Mouse (Mus musculus) left cerebral cortex, adult 8-10 months (tissue): ENCODE measurements around the gene Phgr1. TPM values are rescaled to one million over a fixed set of nuclear protein-coding genes. Genes with fewer than 3 reads are reported as not detected.
A peak's percentile ranks its signal among the peaks of the same experiment; 100 is the strongest.

ENCODE experiments used
- DNase-seq, 2 experiments: peaks; one replicate each; pipeline ENCODE4 v3.0.0; 2022; ENCODE audit warnings: low spot score in 2 of 2
- total RNA-seq, 4 experiments: library from RNA; stranded (reverse); gene quantifications; 2 replicates each; pipeline ENCODE4 v1.2.4; 2022

The Phgr1 gene
- total RNA-seq: not detected

DNA sequence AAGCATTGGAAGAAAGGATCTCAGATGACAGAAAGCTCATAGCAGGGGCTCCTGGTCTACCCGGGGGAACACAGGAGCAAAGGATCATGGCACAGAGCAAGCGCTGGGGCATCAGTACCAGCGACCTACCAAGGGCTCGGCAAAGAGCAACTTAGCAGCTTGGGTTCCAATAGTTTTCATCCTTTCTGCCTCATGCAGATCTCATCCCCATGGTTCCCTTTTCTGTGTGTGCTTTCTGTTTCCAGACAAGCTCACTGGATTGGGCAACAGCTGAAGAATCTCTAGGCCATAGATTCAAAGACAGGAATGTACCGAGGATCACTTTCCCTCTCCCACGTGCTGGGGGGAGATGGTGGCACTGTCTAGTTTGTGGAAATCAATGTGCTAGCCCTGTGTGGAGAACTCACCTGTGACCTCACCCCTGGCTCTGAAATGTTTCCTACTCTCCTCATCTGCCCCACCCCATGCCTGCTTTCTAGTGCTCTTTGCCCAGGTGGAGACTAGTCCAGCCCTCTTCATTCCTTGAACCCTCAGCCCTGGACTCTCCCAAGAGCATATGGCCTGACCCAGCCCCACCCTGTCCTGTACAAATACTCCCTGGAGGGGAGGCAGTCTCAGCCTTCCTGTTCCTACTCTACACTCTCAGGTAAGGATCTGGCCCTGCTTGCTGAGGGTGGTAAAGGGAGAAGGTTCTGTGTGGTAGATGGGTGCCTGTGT is at the start of gene Phgr1:
Phgr1 (plus strand) TSS at position 612 of the 717 bp plus-strand sequence.
- DNase-seq: no peak

DNA sequence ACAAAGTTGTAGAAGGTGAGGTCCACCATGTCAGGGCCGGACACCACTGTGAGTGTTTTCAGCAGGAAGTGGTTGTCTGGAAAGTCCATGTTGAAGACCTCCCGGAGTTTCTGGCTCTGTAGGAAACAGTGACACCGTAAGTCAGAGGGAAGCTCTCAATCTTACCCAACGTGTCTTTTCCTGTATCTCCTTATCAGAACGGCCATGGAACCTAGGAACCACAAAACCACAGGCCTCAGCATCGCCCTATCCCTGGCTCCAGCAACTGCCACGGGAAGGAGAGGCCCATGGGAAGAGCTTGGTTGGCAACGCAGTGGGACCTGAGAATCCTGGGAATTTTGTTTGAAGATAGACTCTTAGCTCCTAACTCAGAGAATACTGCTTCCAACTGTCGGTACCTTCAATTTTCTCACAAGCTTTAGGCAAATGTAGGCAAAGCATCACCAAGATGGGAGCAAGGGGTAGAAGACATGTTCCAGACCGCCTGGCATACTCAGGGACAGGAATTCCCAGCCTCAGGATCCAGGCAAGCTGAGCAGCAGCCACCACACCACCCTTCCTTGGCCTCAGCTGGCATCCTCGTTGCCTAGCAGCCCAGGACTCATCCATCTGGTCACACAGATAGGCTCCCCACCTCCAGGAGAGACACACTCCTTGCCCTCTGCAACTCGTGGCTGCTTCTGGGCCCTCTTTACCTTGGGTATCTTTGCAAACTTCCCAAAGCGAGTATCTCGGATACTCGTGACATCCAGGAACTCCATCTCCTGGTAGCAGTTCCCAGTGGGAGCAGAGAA is 48.7 kb upstream of the Phgr1 start:
- peak in 1 of 2 experiments; percentile 0 for DNase-seq

DNA sequence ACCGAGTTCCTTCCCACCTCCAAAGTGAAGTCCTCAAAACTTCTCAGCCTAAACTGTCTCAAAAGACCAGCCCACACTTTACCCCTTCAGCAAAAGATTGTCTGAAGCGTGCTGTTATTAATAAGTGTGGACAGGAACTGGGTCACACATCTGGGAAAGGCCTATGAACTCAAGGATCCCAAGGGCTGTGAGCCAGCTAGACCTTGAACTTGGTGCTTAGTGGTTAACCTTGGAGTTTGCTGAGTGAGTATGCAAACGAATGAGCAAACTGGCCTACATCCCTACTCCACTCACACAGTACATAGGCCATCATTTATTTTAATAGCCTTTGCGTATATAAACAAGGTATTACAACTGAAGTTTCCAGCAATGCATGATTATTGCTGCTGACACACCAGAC is 47.1 kb upstream of the Phgr1 start:
- DNase-seq: no peak

DNA sequence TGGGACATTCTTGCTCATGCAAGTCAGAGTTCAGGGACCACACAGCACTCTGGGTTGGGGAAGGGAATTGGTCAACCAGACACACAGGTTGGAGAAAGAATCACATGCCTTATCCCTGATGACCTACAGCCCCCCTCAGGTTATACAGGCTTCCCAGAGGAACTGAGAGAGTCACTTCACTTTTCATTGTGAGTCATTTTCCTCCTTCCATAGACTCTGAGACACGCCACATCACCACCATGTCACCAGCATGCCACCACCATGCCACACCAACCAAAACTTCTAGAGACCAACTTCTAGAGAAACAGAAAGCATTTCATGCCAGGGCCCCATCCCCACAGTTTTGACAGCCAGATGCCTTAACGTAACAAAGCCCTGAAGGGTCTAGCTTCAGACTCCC is 45.7 kb upstream of the Phgr1 start:
- DNase-seq: peak in 1 of 2 experiments; percentile 0

DNA sequence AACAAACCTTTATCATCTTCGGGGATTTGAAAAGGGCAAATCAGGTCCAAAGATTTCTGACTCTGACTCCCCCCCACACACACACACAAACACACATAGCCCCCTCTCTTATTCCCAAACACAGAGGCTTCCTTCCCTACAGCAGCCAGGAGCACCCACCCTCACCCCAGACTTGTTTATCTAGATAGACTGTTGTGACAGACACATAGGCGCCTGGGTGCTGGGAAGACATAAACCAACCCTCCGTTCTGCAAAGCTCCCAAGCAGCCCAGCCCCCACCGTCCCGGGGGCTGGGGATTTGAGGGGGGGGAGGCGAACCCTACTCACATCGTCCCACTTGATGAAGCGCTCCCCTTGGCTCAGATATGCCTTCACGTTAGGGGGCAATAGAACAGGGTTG is 44.7 kb upstream of the Phgr1 start:
- DNase-seq: no peak

DNA sequence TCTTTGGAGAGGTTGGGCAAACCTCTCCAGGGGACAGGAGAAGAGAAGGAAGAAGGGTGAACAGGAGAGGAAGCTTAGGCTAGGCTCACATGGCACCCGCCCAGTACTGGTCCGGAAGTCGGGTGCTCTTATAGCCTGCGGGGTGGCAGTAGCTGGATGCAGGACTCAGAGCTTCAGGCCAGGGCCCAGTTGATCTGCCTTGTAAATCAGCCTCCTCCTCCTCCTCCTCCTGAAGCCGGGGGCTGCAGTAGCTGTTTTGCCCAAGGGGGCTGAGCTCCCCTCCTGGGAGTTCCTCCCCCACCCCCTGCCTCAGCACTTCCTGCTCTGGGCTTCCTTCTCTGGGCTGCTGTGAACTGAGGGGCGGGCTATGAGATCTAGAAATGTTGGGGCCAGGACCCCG is 44.2 kb upstream of the Phgr1 start, which contains the start of gene Plcb2:
Plcb2 (minus strand) TSS at position 102 of the 400 bp plus-strand sequence.
- DNase-seq: no peak

DNA sequence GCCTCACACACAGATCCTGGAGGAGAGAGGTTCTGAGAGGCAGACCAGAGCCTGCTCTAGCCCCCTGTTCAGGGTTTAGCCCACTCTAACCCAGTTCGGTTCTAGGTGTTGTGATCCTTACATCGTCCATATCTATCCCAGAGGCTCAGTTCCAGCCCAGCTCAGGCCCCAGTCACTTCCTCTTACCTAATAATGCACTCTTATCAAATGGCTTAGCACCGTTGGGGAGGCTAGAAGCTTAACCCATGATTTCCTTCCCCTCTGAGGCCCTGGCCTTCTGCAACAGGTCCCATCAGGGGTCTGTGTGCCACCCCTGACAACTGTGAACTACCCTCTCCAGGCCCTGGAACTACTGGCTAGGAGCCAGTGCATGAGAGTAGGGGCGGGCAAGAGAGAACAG is 43.4 kb upstream of the Phgr1 start:
- DNase-seq: no peak

DNA sequence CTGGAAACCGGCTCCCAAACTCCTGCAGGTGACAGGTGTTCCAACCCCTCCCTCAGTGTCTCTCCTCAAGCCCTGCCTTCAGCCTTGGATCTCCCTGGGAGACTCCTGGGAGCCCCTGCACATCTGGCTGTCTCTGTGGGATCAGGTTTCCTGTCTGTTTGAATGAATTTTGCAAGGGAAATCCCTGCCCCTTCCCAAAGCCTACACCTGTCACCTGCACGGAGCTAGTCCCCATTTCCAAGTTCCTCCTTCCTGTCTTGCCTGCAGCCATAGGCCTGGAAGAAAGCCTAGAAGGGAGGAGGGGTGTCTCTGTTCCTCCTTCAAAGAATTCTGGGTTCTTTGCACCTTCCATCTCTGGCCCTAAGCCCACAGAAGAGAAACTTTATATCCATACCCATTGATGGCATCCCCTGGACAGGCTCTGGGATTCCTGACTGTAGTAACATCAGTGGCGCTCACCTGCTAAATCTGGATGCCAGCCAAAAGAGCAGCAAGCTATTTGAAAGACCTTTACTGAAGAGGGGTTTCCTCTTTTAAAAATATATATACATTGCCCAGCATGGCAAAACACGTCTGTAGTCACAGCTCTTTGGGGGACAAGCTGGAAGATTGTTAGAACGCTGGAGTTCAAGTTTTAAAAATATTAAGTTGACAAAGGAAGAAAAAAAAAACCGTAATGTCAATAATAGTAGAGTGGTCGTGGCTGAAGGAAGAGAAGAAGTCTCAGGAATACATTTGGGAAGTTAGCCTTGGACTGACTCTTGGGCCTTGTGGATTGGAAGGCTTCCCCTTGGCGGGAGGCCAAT is 42.5 kb upstream of the Phgr1 start:
- no peak for DNase-seq

DNA sequence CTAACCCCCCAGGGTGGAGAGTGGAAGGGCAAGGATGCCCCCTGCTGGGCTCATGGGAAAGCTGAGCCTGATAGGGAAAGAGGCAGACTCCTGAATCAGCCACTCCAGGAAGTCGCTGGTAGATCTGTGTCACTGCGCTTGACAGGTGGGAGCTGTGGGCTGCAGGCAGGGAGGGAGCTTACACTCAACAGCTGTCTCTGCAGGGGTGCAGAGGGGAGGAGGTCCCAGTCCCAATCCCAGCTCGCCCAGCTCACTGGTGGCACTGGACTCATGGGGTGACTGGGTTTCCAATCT is 42.0 kb upstream of the Phgr1 start:
- DNase-seq: peak; percentile 47 to 60

DNA sequence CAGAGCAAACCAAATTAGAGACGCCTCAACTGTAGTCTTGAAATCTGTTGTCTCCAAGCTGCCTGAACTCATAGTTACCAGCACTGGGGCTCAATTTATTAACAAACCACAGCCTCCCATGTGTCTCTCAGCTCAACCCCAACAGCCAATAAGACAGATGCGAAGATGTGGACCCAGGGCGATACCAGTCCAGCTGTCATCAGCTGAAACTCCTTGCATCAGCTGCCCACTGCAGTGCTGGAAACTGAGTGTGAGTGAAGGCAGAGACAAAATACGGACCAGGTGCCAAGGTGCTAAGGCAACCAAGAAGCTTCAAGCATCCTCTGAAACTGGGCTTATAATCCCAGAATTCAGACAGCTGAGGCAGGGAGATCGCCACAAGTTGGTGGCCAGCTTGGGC is 40.6 kb upstream of the Phgr1 start:
- DNase-seq: no peak

DNA sequence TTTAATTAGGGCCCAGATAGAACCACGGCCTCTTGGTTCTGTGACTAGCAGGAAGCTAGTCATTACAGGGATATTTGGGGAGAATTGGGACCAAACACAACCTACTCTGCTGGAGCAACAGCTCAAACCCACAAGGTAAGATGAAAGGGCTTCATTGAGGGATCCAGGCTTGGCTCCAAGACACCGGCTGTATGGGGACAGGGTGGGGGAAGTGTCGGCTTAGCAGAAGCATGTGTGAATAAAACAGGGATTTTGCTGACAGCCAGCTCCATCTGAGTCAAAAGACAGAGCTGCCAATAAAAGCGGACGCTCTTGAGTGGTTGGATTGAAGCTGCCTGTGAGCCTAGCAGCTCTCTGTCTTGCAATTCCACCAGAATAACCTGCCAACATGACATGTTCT is 39.2 kb upstream of the Phgr1 start:
- peak in 1 of 2 experiments; percentile 35 for DNase-seq

DNA sequence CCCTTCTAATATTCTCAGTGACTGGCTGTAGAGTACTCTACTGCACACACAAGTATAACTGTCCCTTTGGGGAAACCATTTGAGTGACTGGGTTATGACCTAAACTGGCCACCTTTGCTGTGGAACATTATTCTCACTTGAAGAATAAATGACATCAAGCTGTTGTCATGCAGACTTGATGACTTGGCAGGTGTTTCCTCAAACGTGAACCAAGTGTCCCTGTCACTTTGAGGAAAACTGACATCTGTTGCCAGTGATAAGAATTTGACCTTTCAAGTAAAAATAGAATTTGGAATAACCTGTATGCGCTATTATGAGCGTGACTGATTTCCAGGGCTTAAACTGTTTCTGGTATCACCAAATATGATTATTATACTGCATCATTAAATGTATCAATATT is 32.2 kb upstream of the Phgr1 start:
- DNase-seq: no peak

DNA sequence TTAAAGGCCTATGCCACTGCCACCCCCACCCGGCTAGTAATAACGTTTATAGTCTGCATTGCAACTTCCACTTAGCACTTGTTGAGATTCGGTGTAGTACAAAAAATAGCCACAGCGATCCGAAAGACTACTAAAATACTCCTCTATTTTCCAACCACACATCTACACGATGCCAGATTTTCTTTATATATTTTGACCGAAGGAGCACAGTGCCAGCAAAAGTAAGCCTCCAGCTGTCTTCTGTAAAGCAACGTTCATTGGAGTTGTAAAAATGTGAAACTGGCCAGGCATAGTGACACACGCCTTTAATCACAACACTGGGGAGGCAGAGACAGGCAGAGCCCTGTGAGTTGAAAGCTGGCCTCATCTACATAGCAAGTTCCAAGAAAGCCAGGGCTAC is 31.4 kb upstream of the Phgr1 start:
- DNase-seq: peak in 1 of 2 experiments; percentile 30

DNA sequence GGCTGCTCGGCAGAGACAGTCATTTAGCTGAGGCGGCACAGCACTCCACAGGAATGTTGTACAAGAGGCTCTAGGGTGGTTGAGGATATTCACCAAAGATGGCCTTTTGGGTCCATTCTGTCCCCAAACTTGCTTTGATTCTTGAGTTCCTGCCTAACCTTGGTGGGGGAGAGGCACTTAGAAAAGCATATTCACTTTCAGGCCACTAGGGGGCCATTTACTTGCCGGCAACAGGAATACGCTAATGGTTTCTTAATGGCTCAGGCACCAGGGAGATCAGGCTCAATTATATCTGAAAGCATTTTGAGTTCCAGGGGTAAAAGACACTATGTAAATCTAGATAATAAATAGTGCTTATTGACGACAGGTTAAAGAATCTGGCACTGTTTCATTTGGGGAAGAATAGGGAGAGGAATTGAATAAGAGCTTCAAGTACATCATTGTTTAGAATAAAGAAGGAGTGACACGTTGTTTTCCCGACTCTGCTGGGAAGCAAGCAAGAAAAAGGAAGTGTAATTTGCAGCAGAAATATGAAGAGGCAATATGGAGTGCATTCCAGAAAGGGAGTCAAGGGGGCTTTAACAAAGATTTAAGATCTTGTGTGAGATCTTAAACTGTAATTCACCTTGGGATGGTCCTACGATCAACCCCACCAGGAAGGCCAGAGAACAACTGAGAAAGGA is 29.2 kb upstream of the Phgr1 start:
- DNase-seq: no peak

DNA sequence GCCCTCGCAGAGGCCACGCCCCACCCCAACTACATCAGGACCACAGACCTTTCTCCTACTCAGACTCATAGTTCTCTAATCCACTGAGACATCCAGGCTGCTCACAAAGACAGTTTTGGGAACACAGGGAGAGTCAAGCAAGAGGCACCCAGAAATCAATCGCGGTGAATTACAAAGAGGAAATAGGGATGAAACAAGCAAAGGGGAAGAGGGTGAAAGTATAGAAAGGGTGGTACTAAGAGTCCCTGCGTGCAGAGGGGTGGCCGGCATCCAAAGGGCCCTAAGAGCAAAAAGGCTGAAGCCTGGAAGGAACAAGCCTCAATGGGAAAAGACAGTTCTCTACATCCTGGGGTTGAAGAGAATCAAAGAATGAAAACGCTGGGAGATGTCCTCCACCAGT is 27.9 kb upstream of the Phgr1 start:
- no peak for DNase-seq

DNA sequence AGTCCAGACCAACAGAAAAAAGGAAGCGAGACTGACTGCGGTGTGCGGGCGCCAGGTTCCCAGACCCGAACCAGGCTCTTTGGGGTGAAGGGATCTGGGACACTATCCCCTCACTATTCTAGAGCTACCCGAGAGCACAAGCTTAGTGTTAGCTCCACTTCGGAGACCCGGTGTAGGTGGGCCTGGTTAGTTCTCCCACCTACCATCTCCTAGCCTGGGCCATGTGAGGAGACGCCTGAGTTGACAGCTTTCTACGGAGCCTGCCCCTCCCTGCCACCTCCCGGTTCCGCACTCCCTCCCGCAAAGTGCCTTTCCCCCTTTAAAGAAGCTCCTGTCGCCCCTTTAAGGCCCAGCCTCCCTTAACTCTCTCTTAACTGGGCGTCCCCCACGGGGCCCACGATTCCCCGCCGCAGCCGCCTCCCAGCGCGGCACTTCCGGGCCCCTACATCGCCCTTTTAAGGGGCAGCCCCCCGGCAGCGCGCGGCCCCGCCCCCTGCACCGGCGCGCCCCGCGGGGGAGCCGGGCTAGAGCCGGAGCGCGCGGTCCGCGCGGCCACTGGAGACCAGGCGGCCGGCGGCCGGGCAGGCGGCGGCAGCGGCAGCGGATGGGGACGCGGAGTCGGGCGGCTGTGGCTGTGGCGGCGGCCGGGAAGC is 27.2 kb upstream of the Phgr1 start, which contains the start of gene Inafm2:
Inafm2 (plus strand) TSS at position 527 of the 653 bp plus-strand sequence.
- DNase-seq: peak; percentile 77 to 89

DNA sequence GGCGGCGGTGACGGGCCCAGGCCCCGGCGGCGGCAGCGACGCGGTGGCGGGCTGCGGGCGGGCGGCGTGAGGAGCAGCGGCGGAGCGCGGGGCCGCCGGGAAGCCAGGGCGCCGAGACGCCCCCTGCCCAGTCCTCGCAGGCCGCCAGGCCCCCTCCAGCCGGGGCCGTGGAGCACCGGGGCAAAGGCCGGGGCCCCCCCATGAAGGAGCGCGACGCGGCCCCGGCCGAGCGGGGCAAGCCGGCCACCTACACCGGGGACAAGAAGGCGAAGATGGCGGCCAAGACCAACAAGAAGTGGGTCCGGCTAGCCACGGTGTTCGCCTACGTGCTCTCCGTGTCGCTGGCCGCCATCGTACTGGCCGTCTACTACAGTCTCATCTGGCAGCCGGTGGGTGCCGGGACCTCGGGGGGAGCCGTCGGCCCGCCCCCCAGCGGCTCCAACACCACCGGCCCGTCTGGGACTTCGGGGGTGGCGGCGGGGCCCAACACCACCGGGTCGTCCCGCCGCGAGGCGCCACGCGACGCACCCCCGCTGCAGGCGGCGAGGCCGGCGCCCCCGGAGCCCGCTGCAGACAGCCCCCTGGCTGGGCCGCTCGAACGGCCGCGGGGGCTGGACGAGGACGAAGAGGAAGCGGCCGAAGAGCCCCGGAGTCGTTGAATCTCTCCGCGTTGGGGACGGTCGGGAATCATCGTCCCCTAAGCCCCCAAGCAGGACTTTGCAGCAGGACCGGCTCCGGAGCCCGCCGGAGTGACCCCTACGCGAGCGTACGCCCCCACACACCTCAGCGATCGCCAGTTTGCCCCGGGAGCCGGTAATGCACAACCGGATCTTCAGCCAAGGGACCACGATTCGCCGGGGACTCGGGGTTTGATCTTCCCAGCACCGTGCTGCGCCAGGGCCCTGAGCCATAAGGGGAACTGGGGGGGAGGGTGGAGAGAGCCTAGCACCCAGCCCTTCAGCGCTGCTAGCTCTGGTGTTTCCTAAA is 26.4 kb upstream of the Phgr1 start:
- peak in 1 of 2 experiments; percentile 44 for DNase-seq

DNA sequence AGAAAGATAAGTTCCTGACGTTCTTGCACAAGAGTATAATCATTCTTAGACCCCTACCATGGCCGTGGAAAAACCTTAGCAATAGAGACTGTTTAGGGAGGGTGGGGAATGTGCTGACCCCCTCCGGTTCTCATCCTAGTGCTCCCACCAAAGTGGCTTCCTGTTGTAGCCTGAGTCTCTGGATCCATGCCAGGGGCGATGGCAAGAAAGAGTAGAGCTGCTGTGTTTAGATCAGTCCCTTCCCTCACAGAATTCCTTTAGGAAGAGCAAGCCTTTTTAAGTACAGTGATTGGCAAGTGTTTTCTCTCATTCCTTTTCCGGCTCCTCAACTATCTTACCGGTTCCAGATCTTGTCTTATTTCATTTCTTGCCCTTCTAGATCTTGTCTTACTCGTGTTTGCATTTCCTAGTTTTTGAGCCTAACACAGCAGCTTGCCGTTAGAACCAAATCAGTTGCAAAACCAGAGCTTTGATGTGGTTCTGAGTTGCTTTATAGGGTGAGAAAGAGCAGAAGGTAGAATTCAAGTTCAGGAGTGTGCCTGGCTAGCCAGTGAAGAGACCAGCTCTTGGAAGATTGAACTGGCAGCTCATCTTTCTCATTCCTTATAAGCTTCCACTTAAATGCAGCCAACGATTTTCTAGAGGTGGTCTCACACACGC is 25.1 kb upstream of the Phgr1 start:
- DNase-seq: no peak

DNA sequence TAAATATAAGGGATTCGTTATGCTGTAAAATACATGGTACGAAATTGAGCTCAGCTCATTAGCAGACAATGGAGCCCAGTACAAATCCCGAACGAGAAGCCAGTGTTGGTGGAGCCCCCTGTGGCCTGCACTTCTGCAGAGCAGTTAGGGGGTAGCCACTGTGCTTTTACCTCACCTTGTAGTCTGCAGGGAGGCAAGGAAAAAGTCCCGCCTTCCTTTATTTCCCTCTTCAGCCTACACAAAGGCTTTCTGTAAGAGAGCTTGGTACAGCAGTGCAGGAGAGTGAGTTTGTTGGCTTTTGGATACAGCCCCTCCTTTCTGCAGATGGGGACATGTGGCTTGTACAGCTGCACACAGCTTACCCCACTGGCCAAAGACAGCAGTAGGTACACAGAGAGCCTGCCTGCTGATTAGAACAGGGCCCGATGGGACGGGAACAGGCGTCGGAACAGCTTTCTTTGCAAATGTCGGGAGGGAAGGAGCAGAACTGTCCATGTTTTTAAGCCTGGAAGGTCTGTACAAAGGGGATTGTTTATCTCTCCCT is 23.2 kb upstream of the Phgr1 start:
- no peak for DNase-seq
